Mouse (Mus musculus): ENCODE measurements around the gene Olfr1508. TPM values are rescaled to one million over a fixed set of nuclear protein-coding genes. Genes with fewer than 3 reads are reported as not detected.

Olfr1508 gene
- total RNA-seq (2023): not detected

GRCm38 (mm10) chr14:52467395-52467794, at the start of gene Olfr1508:
TSS of gene Olfr1508 (minus strand) at chr14:52467495.

DNA sequence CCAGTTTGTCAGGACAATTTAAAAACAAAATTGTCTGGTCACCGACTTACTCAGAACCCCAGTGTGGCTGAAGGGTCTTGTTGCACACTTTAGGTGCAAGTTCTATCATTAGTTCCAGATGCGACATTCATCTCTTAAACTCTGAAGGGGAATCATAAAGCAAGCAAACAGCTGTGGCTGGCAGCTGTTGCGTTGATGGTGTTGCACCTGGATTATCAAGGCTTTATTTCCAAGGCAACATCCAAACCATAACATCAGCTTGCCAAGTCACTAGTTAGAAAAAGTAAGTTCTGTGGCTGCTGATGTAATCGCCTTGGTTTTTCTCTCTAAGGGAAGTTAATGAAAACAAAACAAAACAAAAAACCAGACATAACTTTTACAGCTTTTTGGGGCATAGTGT, 28.2 kb upstream of the Olfr1508 start, which contains the start of gene Olfr1507:
Gene Olfr1507 (minus strand): TSS at position 234 of the 400 bp plus-strand sequence.

DNA sequence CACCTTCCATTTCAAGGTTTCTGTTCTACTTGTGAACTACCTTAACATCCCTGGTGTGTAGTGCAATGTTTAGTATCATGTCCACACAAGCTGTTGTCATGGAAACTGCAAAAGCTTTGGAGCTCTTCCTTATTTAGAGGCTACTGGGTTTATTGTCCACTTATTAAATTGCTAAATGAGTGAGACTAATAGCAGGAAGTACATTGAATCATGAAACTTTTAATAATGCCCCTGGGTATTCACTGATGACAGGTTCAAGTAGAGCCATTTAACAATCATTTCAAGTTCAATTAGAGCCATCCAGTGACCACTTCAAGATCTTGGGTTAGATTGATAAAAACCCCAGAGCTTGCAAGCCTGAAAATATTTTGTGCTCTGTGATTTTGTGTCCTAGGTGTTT, 24.6 kb downstream of the Olfr1508 start, which contains the start of gene Olfr1509:
Gene Olfr1509 (plus strand): TSS at position 301 of the 400 bp plus-strand sequence.

DNA sequence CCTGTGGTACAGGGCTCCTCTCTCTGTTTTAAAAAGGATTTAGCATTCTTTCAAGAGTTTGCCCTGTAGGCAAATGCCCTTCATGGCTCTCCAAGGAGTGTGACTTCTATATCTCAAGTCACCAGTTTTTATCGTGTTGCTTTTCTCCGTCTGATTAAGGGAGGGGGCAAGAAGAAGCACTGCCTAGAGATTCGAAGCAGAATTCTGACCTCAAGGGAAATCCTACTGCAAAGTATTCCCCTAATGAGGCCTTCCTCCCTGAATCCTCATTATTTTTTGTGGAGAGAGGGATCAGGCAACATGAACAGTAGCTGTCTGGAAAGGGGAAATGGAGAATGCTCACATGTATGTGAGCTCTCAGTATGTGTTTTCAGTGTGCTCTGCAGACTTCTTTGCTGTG, 53.0 kb downstream of the Olfr1508 start, which contains the start of gene Olfr1510:
Gene Olfr1510 (minus strand): TSS at position 101 of the 400 bp plus-strand sequence.

Other genes starting within 250 kb of the Olfr1508 start
- 241 TPM for gene Chd8, start 209.7 kb downstream of the Olfr1508 start, total RNA-seq (2023)
- gene Tox4, start 188.3 kb downstream of the Olfr1508 start, total RNA-seq (2023): 112 TPM
- gene Rab2b, start 187.9 kb downstream of the Olfr1508 start, total RNA-seq (2023): 16.2 TPM
- 67.4 TPM for gene Mettl3, start 162.4 kb downstream of the Olfr1508 start, total RNA-seq (2023)
- 3.6 TPM for gene Sall2, start 138.7 kb downstream of the Olfr1508 start, total RNA-seq (2023)
- not detected for gene Olfr1513, start 111.1 kb downstream of the Olfr1508 start, total RNA-seq (2023)
- not detected for gene Olfr1512, start 88.3 kb downstream of the Olfr1508 start, total RNA-seq (2023)
- not detected for gene Olfr1511, start 70.1 kb downstream of the Olfr1508 start, total RNA-seq (2023)
- gene Olfr1510, start 53.1 kb downstream of the Olfr1508 start, total RNA-seq (2023): not detected
- gene Olfr1509, start 24.5 kb downstream of the Olfr1508 start, total RNA-seq (2023): not detected
- not detected for gene Olfr1507, start 28.3 kb upstream of the Olfr1508 start, total RNA-seq (2023)

All from CD4-positive naive resting alpha-beta T cell, adult 76 days (primary cell).